Mouse (Mus musculus): ENCODE measurements around the gene Dmpk.

DNA sequence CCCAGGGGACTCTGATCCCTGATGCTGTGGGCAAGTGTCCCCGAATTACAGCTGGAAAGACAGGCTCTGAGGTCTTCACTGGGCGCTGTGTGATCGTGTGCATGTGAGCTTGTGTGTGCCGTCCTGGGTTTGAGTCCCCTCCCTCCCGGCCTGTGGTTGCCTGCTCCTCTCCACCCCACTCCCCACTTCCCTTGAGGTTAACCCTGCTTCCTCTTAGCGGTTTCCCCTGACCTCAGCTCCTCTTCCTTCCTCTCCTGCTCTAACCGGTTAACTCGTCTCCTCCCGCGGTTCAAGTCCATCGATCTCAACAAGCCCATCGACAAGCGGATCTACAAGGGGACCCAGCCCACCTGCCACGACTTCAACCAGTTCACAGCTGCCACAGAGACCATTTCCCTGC lies 5.9 kb upstream of the Dmpk start:
- TF ChIP-seq EP300 (IDR thresholded peaks at IDR 0.05; ENCODE audit: low read depth) (peak; percentile 46; the same call in 1 of the 2 replicates), CTCF (IDR thresholded peaks at IDR 0.05; ENCODE audit: low read depth) (no peak)

Data from liver, postnatal 0 days (tissue).